Mouse (Mus musculus) olfactory bulb, adult 2 months (tissue): ENCODE measurements around the gene Gm17662.

ENCODE experiments used
- CTCF ChIP-seq: fragments of 200-500 bp; IDR thresholded peaks from 2 replicates; pipeline ENCODE4 v1.5.1; 2012; ENCODE audit warnings: low read depth, mild to moderate bottlenecking, low read length, moderate library complexity; ENCODE audit not compliant: insufficient read depth
- POLR2A ChIP-seq: fragments of 200-500 bp; IDR thresholded peaks from 2 replicates; pipeline ENCODE4 v1.6.1; 2012; ENCODE audit warnings: mild to moderate bottlenecking, low read depth, low read length, moderate library complexity; ENCODE audit not compliant: insufficient read depth

DNA sequence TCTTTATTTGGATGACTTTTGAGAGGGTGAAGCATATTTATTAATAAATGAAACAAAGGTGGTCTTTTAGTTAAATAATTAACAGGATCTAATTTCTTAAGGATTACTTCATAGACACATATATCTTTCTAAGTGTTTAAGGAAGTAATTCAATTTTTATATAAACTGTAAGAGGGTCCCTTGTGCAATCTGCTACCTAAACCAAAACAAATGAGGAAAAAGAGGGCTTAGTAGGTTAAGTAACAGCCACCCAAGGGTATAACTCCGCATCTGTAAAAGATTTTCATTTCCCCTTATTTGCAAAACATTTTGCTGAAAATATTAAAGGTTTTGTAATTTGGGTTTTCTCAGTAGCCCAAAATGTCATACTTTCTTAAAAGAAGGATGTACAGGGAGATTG is 7.3 kb downstream of the Gm17662 start:
- no peak for TF ChIP-seq CTCF
- no peak for TF ChIP-seq POLR2A
